Mouse (Mus musculus) small intestine, adult 2 months (tissue): ENCODE measurements around the gene Prepl. TPM values are rescaled to one million over a fixed set of nuclear protein-coding genes. Genes with fewer than 3 reads are reported as not detected.

Source experiments
- H3K27ac ChIP-seq: fragments of 200-500 bp; 2 replicates; pipeline ENCODE4 v1.5.1; 2012; ENCODE audit warnings: low read depth, low read length, control low read depth, inconsistent platforms; ENCODE audit not compliant: insufficient read depth
- H3K27me3 ChIP-seq: fragments of 200-500 bp; 2 replicates; pipeline ENCODE4 v1.6.1; 2012; ENCODE audit warnings: mild to moderate bottlenecking, moderate library complexity, low read length, inconsistent platforms; ENCODE audit not compliant: control insufficient read depth, insufficient read depth
- H3K36me3 ChIP-seq: fragments of 200-500 bp; 2 replicates; pipeline ENCODE4 v1.6.1; 2012; ENCODE audit warnings: mild to moderate bottlenecking, low read length, control low read depth, inconsistent platforms; ENCODE audit not compliant: control insufficient read depth, insufficient read depth
- H3K4me1 ChIP-seq: fragments of 200-500 bp; 2 replicates; pipeline ENCODE4 v1.6.1; 2012; ENCODE audit warnings: low read length, inconsistent platforms, mixed read lengths; ENCODE audit not compliant: control insufficient read depth, insufficient read depth, insufficient read length
- H3K4me3 ChIP-seq: fragments of 200-500 bp; 2 replicates; pipeline ENCODE4 v1.5.1; 2012; ENCODE audit warnings: low read depth, mild to moderate bottlenecking, control low read depth, inconsistent platforms, low read length, moderate library complexity
- CTCF ChIP-seq: fragments of 200-500 bp; IDR thresholded peaks from 2 replicates; pipeline ENCODE4 v1.5.1; 2012; ENCODE audit warnings: low read depth, mild to moderate bottlenecking, control low read depth, inconsistent platforms, low read length, moderate library complexity, mixed read lengths; ENCODE audit not compliant: insufficient replicate concordance, insufficient read length; ENCODE audit errors: extremely low read depth
- POLR2A ChIP-seq: fragments of 200-500 bp; IDR thresholded peaks from 2 replicates; pipeline ENCODE4 v1.6.1; 2012; ENCODE audit warnings: low read depth, mild to moderate bottlenecking, control low read depth, inconsistent platforms, low read length, moderate library complexity
- WGBS: fragments of 180-500 bp; shearing (Covaris S2); methylation state at CpG from one replicate; pipeline ENCODE4 v1.1.7; 2018; 5-methylcytosine and 5-hydroxymethylcytosine counted together
- polyA plus RNA-seq: library from polyadenylated mRNA; depleted of rRNA; stranded (reverse); fragments of >200 nt; gene quantifications from 2 replicates; pipeline ENCODE4 v1.2.3, GENCODE M21; 2012

Prepl gene
- polyA plus RNA-seq, 1 experiment = 3.0 TPM

DNA sequence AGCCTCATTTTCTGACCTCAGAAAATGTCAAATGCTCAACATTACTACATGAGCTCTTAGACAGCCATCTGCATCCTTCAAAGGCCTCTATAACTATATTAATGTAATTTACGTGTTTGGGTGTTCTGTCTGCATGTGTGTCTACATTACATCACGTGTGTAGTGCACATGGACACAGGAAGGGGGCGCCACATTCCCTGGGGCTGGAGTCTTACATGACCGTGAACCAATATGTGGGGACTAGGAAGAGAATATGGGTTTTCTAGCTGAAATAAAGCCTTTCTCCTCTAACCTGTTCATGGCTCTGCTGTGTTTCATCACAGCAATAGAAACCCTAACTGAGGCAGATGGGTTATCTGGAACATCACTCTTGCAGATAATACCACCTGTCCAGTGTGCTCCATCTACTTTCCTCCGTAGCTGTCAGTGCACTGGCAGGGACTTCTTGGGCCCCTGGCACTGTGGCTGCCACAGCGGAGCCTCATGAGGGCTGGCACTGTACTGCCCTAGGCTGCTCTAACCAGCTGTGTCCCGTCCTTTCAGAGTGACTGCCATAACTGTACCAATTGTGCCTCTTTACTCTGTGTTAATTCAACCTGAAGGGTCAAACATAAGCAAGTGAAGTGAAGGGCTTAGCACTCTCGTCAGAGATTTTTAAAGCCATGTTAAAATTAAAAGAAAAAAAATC is 18.8 kb downstream of the Prepl start:
- 95% methylated on average over 8 of the region's 8 CpGs for WGBS
- no peaks in the 10 kb centered on the region for H3K4me1 ChIP-seq
- TF ChIP-seq CTCF (peak; percentile 31; the same call in 1 of the 2 replicates), POLR2A (no peak)
- H3K36me3 ChIP-seq = peaks cover 28% of the 10 kb centered on the region
- no peaks in the 10 kb centered on the region for H3K27me3 ChIP-seq
- H3K4me3 ChIP-seq = no peak overlapping the region
- no peak overlapping the region for H3K27ac ChIP-seq

DNA sequence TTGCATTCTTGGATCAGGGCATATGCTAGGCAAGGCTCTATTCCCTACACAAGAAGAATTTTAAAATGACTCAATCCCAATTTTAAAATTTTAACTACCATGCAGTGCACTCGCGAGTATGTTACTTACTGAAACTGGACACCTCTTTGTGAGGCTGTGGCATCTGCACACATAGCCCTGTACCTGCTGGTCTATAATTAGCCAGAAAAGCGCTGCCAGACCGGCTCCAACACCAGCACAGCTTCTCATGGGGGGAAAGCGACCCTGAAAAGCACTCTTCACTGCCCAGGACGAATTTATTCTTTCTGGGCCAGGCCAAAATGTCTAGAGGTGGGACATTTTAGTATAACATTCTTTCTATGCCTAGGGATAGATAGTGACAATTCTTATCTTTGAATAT is 19.4 kb downstream of the Prepl start:
- Histone ChIP-seq H3K27ac (no peak overlapping the region), H3K4me3 (no peak overlapping the region), H3K36me3 (peaks cover 34% of the 10 kb centered on the region), H3K4me1 (no peaks in the 10 kb centered on the region), H3K27me3 (no peaks in the 10 kb centered on the region)
- TF ChIP-seq CTCF (no peak), POLR2A (no peak)
- 94% methylated on average over 6 of the region's 6 CpGs for WGBS

DNA sequence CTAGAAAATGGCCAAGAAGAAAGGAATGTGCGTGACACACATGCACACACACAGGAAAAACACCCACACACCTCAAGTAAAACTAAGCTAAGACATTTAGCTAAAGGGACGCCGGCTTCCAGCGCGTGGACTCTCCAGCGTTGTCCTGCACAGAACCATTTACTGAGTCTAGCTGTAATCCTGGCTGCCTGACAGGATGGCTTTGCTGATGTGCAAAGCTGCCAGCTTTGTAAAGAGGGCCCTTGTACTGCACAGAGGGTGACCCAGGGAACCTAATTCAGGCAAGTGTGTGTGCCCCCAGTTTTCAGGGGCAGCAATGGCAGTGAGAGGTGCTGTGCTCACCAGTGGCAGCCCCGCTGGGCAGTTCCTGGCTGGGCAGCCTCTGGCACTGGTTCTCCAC is 22.7 kb downstream of the Prepl start:
- no peak for TF ChIP-seq CTCF
- no peak for TF ChIP-seq POLR2A

DNA sequence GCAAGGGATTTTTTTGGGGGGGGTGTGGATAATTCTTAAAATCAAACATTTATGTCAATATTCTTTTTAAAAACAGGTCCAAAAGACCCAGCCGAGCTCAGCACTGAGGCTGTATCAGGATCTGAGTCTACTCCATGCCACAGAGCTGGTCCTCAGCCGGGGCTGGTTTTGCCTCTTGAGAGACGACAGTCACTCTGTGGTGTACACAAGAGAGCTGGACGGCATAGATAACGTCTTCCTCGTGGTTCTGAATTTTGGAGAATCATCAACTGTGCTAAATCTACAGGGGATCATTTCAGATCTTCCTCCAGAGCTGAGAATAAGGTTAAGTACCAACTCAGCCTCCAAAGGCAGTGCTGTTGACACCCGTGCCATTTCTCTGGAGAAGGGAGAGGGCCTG is 26.5 kb downstream of the Prepl start:
- Histone ChIP-seq H3K27me3 (no peaks in the 10 kb centered on the region), H3K4me1 (no peaks in the 10 kb centered on the region), H3K27ac (no peak overlapping the region), H3K36me3 (peaks cover 64% of the 10 kb centered on the region), H3K4me3 (no peak overlapping the region)
- TF ChIP-seq POLR2A (no peak), CTCF (no peak)
- 91% methylated on average over 7 of the region's 7 CpGs for WGBS

More for the DNA sequence above, 22.7 kb downstream of the Prepl start:
- H3K4me1 ChIP-seq = no peaks in the 10 kb centered on the region
- peaks cover 56% of the 10 kb centered on the region for H3K36me3 ChIP-seq
- H3K27me3 ChIP-seq = no peaks in the 10 kb centered on the region
- WGBS = 94% methylated on average over 7 of the region's 7 CpGs
- no peak overlapping the region for H3K27ac ChIP-seq
- H3K4me3 ChIP-seq = no peak overlapping the region

DNA sequence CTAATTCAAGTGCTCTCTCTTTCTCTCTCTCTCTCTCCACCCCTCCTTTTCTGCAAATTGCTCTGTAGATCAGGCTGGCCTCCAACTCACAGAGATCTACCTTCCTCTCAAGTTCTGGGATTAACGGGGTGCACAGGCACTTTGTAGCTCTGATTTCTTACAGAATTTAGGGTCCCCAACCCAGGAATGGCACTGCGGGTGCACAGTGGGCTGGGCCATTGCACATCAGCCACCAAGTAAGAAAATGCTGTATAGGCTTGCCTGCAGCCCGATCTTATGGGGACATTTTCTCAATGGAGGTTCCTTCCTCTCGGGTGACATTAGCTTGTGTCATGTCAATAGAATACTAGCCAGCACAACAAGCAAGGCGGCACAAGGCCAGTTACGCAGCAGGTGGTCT is 30.9 kb downstream of the Prepl start:
- Histone ChIP-seq H3K4me1 (no peaks in the 10 kb centered on the region), H3K4me3 (no peak overlapping the region), H3K36me3 (peaks cover 58% of the 10 kb centered on the region), H3K27me3 (no peaks in the 10 kb centered on the region), H3K27ac (no peak overlapping the region)
- WGBS = 96% methylated on average over 6 of the region's 6 CpGs
- TF ChIP-seq POLR2A (no peak), CTCF (no peak)

DNA sequence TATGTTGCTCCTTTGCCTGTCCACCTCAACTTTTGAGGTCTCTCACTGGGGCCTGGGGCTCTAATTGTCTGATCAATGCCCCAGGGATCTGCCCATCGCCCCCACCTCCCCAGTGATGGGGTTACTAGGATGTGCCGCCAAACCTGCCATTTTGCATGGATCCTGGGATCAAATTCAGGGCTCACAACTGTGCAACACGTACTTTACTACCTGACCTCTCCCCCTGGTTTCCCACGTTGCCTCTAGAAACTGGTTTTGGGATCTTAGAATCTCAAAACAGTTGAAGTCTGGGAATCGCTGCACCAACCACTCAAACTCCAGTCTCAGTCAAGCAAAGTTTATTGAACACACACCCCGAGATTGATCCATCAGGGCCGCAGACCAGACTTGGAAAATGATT is 31.8 kb downstream of the Prepl start:
- H3K4me3 ChIP-seq = no peak overlapping the region
- no peak overlapping the region for H3K27ac ChIP-seq
- H3K27me3 ChIP-seq = no peaks in the 10 kb centered on the region
- WGBS = 91% methylated on average over 7 of the region's 7 CpGs
- TF ChIP-seq CTCF = no peak
- TF ChIP-seq POLR2A = no peak
- no peaks in the 10 kb centered on the region for H3K4me1 ChIP-seq
- H3K36me3 ChIP-seq = peaks cover 56% of the 10 kb centered on the region

DNA sequence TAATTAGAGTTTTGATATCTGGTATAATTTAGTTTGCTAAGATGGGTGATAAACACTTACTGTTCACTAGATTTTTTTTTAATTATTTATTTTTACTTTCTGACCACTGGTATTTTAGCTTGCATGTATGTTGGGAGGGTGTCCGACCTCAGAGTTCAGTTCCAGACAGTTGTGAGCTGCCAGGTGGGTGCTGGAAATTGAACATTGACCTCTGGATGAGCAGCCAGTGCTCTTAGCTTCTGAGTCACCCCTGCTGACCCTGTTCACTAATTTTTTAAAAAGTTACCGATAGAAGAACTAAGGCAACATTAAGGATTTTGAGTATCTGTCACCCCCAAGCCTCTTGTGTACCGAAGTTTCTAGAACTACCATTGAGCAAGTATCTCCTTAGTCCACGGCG is 41.7 kb downstream of the Prepl start:
- Histone ChIP-seq H3K4me3 (no peak overlapping the region), H3K36me3 (peaks cover 40% of the 10 kb centered on the region), H3K27me3 (no peaks in the 10 kb centered on the region), H3K27ac (no peak overlapping the region), H3K4me1 (peaks cover 15% of the 10 kb centered on the region; the same call in 1 of the 2 replicates)
- no peak for TF ChIP-seq POLR2A
- TF ChIP-seq CTCF = no peak
- WGBS = 80% methylated on average over 5 of the region's 5 CpGs

DNA sequence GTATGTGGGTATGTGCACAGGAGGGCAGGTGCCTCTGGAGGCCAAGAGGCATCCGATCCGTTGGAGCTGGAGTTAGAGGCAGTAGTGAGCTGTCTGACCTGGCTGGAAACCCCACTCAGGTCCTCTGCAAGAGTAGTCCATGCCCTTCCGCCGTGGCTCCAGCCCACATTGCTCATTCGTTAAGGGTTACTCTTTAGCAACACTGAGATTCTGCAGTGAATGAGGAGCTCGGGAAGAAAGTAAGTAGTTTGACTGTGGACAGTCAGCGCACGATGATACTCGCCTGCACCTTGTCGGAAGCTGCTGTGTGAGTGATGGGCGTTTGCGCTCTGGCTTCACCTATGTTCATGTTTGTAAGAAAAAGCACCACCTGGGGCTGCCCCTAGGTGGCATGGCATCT is 44.9 kb downstream of the Prepl start:
- peaks cover 24% of the 10 kb centered on the region; the same call in 1 of the 2 replicates for H3K4me1 ChIP-seq
- no peak for TF ChIP-seq POLR2A
- TF ChIP-seq CTCF = no peak
- WGBS = 88% methylated on average over 12 of the region's 12 CpGs
- no peak overlapping the region for H3K27ac ChIP-seq
- peaks cover 54% of the 10 kb centered on the region for H3K36me3 ChIP-seq
- H3K27me3 ChIP-seq = no peaks in the 10 kb centered on the region
- no peak overlapping the region for H3K4me3 ChIP-seq
